Mouse (Mus musculus) liver, embryonic 14.5 days (tissue): Measurements from ENCODE around the gene Osbp2.

Source experiments
- CTCF ChIP-seq: IDR thresholded peaks from 2 replicates; pipeline ENCODE4 v1.5.1; 2016; ENCODE audit warnings: antibody characterized with exemption, low read depth, control low read depth
- EP300 ChIP-seq: IDR thresholded peaks from 2 replicates; pipeline ENCODE4 v1.6.1; 2016; ENCODE audit warnings: antibody characterized with exemption, low read depth

DNA sequence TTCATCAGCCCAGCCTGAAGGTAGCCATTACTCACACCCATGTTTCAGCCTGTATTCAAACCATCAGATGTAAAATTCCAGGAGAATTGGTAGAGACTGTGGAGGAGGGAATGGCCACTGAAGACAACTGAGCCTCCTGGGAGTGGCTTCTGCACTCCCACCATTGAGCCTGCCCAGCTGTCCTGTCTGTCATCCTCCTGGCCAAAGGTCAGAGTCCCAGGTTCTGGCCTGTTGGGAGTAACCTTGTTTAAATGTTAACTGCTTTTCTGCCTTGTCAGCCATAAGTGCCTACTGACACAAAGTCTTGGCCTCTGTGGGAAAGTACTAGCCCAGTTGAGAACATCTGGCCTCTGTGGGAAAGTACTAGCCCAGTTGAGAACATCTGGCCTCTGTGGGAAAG, 50.4 kb downstream of the Osbp2 start:
- no peak for TF ChIP-seq CTCF
- TF ChIP-seq EP300 = no peak
